Mouse (Mus musculus): ENCODE results near the gene Mb. TPM values are rescaled to one million over a fixed set of nuclear protein-coding genes. Genes with fewer than 3 reads are reported as not detected.

Mb gene
- total and polyA plus RNA-seq, 2 experiments, result 7.1 TPM; not detected in 1

GRCm38 (mm10) chr15:77016509-77016908, 34.0 kb downstream of the Mb start:
- no peaks in the 10 kb centered on the region for H3K36me3 ChIP-seq (ENCODE audit: control insufficient read depth, insufficient read depth, low read length)
- H3K4me3 ChIP-seq (ENCODE audit: insufficient read depth, low read depth, low read length), result no peak overlapping the region
- TF ChIP-seq POLR2A (IDR thresholded peaks at IDR 0.05; ENCODE audit: extremely low read depth, insufficient read depth, low read length) (no peak), CTCF (IDR thresholded peaks at IDR 0.05; ENCODE audit: low read depth, low read length) (no peak)
- WGBS, result 91% methylated on average over 6 of the region's 6 CpGs
- no peak overlapping the region for H3K9ac ChIP-seq (ENCODE audit: low read depth, low read length)
- no peak for DNase-seq (ENCODE audit: extremely low read depth, low read depth, low spot score)
- no peaks in the 10 kb centered on the region for H3K4me1 ChIP-seq (ENCODE audit: control insufficient read depth, insufficient read depth, low read length)
- no peaks in the 10 kb centered on the region for H3K79me2 ChIP-seq (ENCODE audit: control insufficient read depth, insufficient read depth, low read length)
- H3K27ac ChIP-seq (replicated peaks; ENCODE audit: insufficient read depth, low read depth, low read length), result no peak overlapping the region
- H3K27me3 ChIP-seq (ENCODE audit: control insufficient read depth, insufficient read depth, low read length), result no peaks in the 10 kb centered on the region

GRCm38 (mm10) chr15:77014985-77015384, 35.5 kb downstream of the Mb start:
- Histone ChIP-seq H3K4me1 (ENCODE audit: control insufficient read depth, insufficient read depth, low read length) (no peaks in the 10 kb centered on the region), H3K79me2 (ENCODE audit: control insufficient read depth, insufficient read depth, low read length) (no peaks in the 10 kb centered on the region), H3K27me3 (ENCODE audit: control insufficient read depth, insufficient read depth, low read length) (no peaks in the 10 kb centered on the region), H3K9ac (ENCODE audit: low read depth, low read length) (no peak overlapping the region), H3K36me3 (ENCODE audit: control insufficient read depth, insufficient read depth, low read length) (no peaks in the 10 kb centered on the region), H3K27ac (replicated peaks; ENCODE audit: insufficient read depth, low read depth, low read length) (no peak overlapping the region), H3K4me3 (ENCODE audit: insufficient read depth, low read depth, low read length) (no peak overlapping the region)
- 48% methylated on average over 4 of the region's 4 CpGs for WGBS
- DNase-seq (ENCODE audit: extremely low read depth, low read depth, low spot score), result no peak
- TF ChIP-seq POLR2A (IDR thresholded peaks at IDR 0.05; ENCODE audit: extremely low read depth, insufficient read depth, low read length), result no peak

- Histone ChIP-seq H3K36me3 (ENCODE audit: control insufficient read depth, insufficient read depth, low read length) (no peaks in the 10 kb centered on the region), H3K27me3 (ENCODE audit: control insufficient read depth, insufficient read depth, low read length) (no peaks in the 10 kb centered on the region), H3K4me3 (ENCODE audit: insufficient read depth, low read depth, low read length) (no peak overlapping the region), H3K27ac (replicated peaks; ENCODE audit: insufficient read depth, low read depth, low read length) (no peak overlapping the region), H3K79me2 (ENCODE audit: control insufficient read depth, insufficient read depth, low read length) (no peaks in the 10 kb centered on the region), H3K9ac (ENCODE audit: low read depth, low read length) (no peak overlapping the region), H3K4me1 (ENCODE audit: control insufficient read depth, insufficient read depth, low read length) (no peaks in the 10 kb centered on the region)
- WGBS, result 72% methylated on average over 6 of the region's 6 CpGs
- no peak for TF ChIP-seq POLR2A (IDR thresholded peaks at IDR 0.05; ENCODE audit: extremely low read depth, insufficient read depth, low read length)
- TF ChIP-seq CTCF (IDR thresholded peaks at IDR 0.05; ENCODE audit: low read depth, low read length), result no peak
- DNase-seq (ENCODE audit: extremely low read depth, low read depth, low spot score), result no peak
Observed at GRCm38 (mm10) chr15:77014431-77014830, 36.0 kb downstream of the Mb start.

GRCm38 (mm10) chr15:77013753-77014241, 36.7 kb downstream of the Mb start:
- no peak for DNase-seq (ENCODE audit: extremely low read depth, low read depth, low spot score)
- Histone ChIP-seq H3K9ac (ENCODE audit: low read depth, low read length) (no peak overlapping the region), H3K79me2 (ENCODE audit: control insufficient read depth, insufficient read depth, low read length) (no peaks in the 10 kb centered on the region), H3K27me3 (ENCODE audit: control insufficient read depth, insufficient read depth, low read length) (no peaks in the 10 kb centered on the region), H3K4me1 (ENCODE audit: control insufficient read depth, insufficient read depth, low read length) (no peaks in the 10 kb centered on the region), H3K36me3 (ENCODE audit: control insufficient read depth, insufficient read depth, low read length) (no peaks in the 10 kb centered on the region), H3K4me3 (ENCODE audit: insufficient read depth, low read depth, low read length) (no peak overlapping the region), H3K27ac (replicated peaks; ENCODE audit: insufficient read depth, low read depth, low read length) (no peak overlapping the region)
- WGBS, result 36% methylated on average over 15 of the region's 15 CpGs
- TF ChIP-seq CTCF (IDR thresholded peaks at IDR 0.05; ENCODE audit: low read depth, low read length) (no peak), POLR2A (IDR thresholded peaks at IDR 0.05; ENCODE audit: extremely low read depth, insufficient read depth, low read length) (no peak)

GRCm38 (mm10) chr15:77008851-77009250, 41.6 kb downstream of the Mb start:
- H3K36me3 ChIP-seq (ENCODE audit: control insufficient read depth, insufficient read depth, low read length), result no peaks in the 10 kb centered on the region
- no peaks in the 10 kb centered on the region for H3K4me1 ChIP-seq (ENCODE audit: control insufficient read depth, insufficient read depth, low read length)
- H3K4me3 ChIP-seq (ENCODE audit: insufficient read depth, low read depth, low read length), result no peak overlapping the region
- H3K27ac ChIP-seq (replicated peaks; ENCODE audit: insufficient read depth, low read depth, low read length), result no peak overlapping the region
- H3K79me2 ChIP-seq (ENCODE audit: control insufficient read depth, insufficient read depth, low read length), result no peaks in the 10 kb centered on the region
- 70% methylated on average over 6 of the region's 6 CpGs for WGBS
- TF ChIP-seq POLR2A (IDR thresholded peaks at IDR 0.05; ENCODE audit: extremely low read depth, insufficient read depth, low read length), result no peak
- TF ChIP-seq CTCF (IDR thresholded peaks at IDR 0.05; ENCODE audit: low read depth, low read length), result no peak
- no peaks in the 10 kb centered on the region for H3K27me3 ChIP-seq (ENCODE audit: control insufficient read depth, insufficient read depth, low read length)
- DNase-seq (ENCODE audit: extremely low read depth, low read depth, low spot score), result peak; percentile 10
- H3K9ac ChIP-seq (ENCODE audit: low read depth, low read length), result no peak overlapping the region

- 0% methylated on average over 3 of the region's 3 CpGs for WGBS
- H3K9ac ChIP-seq (ENCODE audit: low read depth, low read length), result no peak overlapping the region
- no peak overlapping the region for H3K27ac ChIP-seq (replicated peaks; ENCODE audit: insufficient read depth, low read depth, low read length)
- no peak overlapping the region for H3K4me3 ChIP-seq (ENCODE audit: insufficient read depth, low read depth, low read length)
- H3K36me3 ChIP-seq (ENCODE audit: control insufficient read depth, insufficient read depth, low read length), result no peaks in the 10 kb centered on the region
- no peaks in the 10 kb centered on the region for H3K79me2 ChIP-seq (ENCODE audit: control insufficient read depth, insufficient read depth, low read length)
- TF ChIP-seq CTCF (IDR thresholded peaks at IDR 0.05; ENCODE audit: low read depth, low read length), result peak; percentile 92
- TF ChIP-seq POLR2A (IDR thresholded peaks at IDR 0.05; ENCODE audit: extremely low read depth, insufficient read depth, low read length), result no peak
- peak; percentile 32 for DNase-seq (ENCODE audit: extremely low read depth, low read depth, low spot score)
- H3K4me1 ChIP-seq (ENCODE audit: control insufficient read depth, insufficient read depth, low read length), result no peaks in the 10 kb centered on the region
- H3K27me3 ChIP-seq (ENCODE audit: control insufficient read depth, insufficient read depth, low read length), result no peaks in the 10 kb centered on the region
Observed at GRCm38 (mm10) chr15:77003868-77004215, 46.6 kb downstream of the Mb start.

Data from liver, adult 2 months (tissue).